Mouse (Mus musculus): ENCODE data around the gene Dmgdh. TPM values are rescaled to one million over a fixed set of nuclear protein-coding genes. Genes with fewer than 3 reads are reported as not detected.

The Dmgdh gene
- total RNA-seq, 2 experiments from 2014 or later = 14.5 to 33.2 TPM

GRCm38 (mm10) chr13:93772861-93773260, 98.6 kb downstream of the Dmgdh start:
- no peak for DNase-seq

DNA sequence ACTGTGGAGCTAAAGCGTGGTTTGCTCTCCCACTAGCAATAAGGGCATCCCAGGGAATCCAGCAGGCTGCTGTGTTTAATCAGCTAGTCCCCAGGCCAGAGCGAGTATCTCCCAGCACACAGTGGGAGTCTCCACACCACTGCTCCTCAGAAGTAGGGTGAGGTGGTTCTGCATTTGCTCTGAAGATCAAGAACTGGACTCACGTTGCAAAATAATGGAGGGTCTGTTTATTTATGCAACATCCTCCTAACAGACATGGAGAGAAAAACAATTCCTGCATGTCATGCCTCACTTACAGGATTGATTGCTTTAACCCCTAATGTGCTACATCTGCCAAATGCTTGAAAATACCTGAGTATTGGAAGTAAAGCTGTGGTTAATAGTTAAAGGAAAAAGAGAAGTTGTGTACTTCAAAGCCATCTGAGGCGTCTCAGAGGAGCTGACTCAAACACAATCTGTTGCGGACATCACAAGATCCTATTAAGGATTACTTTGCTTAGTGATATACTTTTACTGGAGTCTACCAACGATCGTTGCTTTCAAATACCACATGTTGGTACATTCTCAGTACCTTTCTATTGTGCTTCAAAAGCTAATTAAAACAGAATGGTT, 99.6 kb downstream of the Dmgdh start:
- no peak for DNase-seq

DNA sequence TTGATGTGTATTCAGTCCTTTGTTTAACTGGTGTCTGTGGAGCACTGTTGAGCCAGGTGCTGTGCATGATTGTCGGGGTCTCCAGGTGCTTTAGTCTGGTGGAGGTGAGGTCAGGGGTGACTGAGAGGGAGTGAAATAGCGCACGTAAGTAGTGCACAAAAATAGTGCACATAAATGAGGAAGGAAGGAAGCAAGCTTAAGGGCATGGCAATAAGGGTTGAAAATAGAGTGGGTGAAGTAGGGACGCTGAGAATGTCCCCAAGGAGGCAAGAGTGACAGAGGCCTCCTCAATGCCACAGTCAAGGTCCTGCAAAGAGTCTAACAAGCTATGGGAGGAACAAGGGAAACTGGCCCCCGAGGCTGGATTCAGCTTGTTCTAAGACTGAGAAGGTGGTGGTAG, 108.6 kb downstream of the Dmgdh start:
- DNase-seq = no peak

DNA sequence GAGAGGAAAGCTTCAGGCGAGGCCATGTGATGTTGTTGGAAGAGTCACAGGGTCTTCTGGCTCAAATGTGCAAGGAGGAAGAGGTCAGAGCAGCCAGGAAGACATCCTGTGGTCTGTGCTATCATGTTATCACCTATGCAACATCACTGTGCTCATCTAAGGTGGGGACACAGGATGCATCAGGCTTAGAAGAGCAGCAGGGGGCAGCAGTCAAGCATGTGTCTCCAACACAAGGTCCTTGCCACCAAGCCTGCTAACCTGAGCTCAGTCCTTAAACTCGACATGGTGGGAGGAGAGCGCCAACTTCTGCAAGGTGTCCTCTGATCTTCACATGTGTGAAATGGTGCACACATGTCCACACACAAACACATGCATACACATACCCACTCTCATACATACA, 111.1 kb downstream of the Dmgdh start:
- DNase-seq = no peak

- no peak for DNase-seq
Observed at GRCm38 (mm10) chr13:93786051-93786450, 111.8 kb downstream of the Dmgdh start.

- DNase-seq = peak; percentile 36
Observed at GRCm38 (mm10) chr13:93787647-93788046, 113.4 kb downstream of the Dmgdh start.

GRCm38 (mm10) chr13:93792945-93793642, 118.9 kb downstream of the Dmgdh start:
- peak; percentile 51 for DNase-seq

GRCm38 (mm10) chr13:93793643-93794182, 119.5 kb downstream of the Dmgdh start:
- DNase-seq = no peak

- no peak for DNase-seq
Observed at GRCm38 (mm10) chr13:93797011-93797600, 122.9 kb downstream of the Dmgdh start.

Small RNA genes within 50 kb of the gene (microRNA-seq; reads per million reads assigned to microRNA genes)
- gene Mir5624 = not detected

Other genes starting within 250 kb of the Dmgdh start
- gene Jmy, start 174.6 kb upstream of the Dmgdh start, total RNA-seq (2021) = 10 to 100 TPM; 34.2 to 38.3 TPM
- 100 to 1,000 TPM in 1 of 2 experiments, 10 to 100 TPM in 1; 63.3 to 214 TPM for gene Bhmt, start 36.5 kb upstream of the Dmgdh start, total RNA-seq (2021)
- 10 to 100 TPM in 1 of 2 experiments, 1 to 10 TPM in 1; 9.8 to 24.3 TPM for gene Bhmt2, start 131 bp upstream of the Dmgdh start, total RNA-seq (2021)
- 10 to 100 TPM; 32.3 to 32.5 TPM for gene Arsb, start 97.2 kb downstream of the Dmgdh start, total RNA-seq (2021)

Data from adrenal gland, postnatal 10 days (tissue).